Mouse (Mus musculus) forebrain, embryonic 10.5 days (tissue): ENCODE measurements around the gene Ago1. TPM values are rescaled to one million over a fixed set of nuclear protein-coding genes. Genes with fewer than 3 reads are reported as not detected.

ENCODE experiments used
- DNase-seq: peaks from one replicate; pipeline ENCODE4 v3.0.0-alpha.2; 2017; ENCODE audit warnings: low spot score; ENCODE audit errors: extremely low spot score
- H3K27ac ChIP-seq: fragments of 300-500 bp; sonication (generic); 2 replicates; pipeline ENCODE4 v1.5.1; 2016; ENCODE audit warnings: mild to moderate bottlenecking
- H3K27me3 ChIP-seq: fragments of 300-500 bp; sonication (generic); 2 replicates; pipeline ENCODE4 v1.6.1; 2016; ENCODE audit warnings: mild to moderate bottlenecking; ENCODE audit not compliant: poor library complexity, severe bottlenecking
- H3K36me3 ChIP-seq: fragments of 300-500 bp; sonication (generic); replicated peaks from 2 replicates; pipeline ENCODE4 v1.6.1; 2016; ENCODE audit warnings: mild to moderate bottlenecking, moderate library complexity
- H3K4me1 ChIP-seq: fragments of 300-500 bp; sonication (generic); 2 replicates; pipeline ENCODE4 v1.6.1; 2016
- H3K4me3 ChIP-seq: fragments of 300-500 bp; sonication (generic); 2 replicates; pipeline ENCODE4 v1.5.1; 2016; ENCODE audit warnings: mild to moderate bottlenecking, moderate library complexity
- H3K9me3 ChIP-seq: fragments of 300-500 bp; sonication (generic); 2 replicates; pipeline ENCODE4 v1.6.1; 2016; ENCODE audit warnings: mild to moderate bottlenecking, moderate library complexity
- WGBS: fragments of 180-500 bp; shearing (Covaris S2); methylation state at CpG from one replicate; pipeline ENCODE4 v1.1.7; 2016; 5-methylcytosine and 5-hydroxymethylcytosine counted together
- polyA plus RNA-seq: library from polyadenylated mRNA; unstranded; fragments of >200 nt; fragmentation: Nextera tagmentation; extraction: Ambion mirVana; gene quantifications from 2 replicates; pipeline ENCODE4 v1.2.1, GENCODE M21; 2016

The Ago1 gene
- polyA plus RNA-seq, 1 experiment from 2014 or later: 11.4 TPM

DNA sequence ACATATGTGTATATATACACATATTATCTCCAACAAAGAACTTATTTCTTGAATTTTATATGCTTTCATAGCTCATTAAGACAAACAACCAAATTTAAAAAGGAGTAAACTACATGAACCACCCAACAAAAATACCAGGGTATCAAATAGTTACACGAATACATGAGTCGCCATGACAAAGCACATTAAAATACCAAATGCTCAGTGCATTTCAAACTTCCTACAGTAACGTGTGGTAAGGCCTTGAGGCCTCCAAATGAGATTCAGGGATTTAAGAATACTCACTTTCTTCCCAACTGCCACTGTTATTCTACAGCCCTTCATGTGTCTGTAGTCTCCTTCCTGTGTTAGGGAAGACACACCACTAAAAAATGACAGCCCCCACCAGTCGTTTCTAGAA is 36.6 kb downstream of the Ago1 start:
- no peak for DNase-seq
- Histone ChIP-seq H3K9me3 (no peaks in the 10 kb centered on the region), H3K4me3 (no peak overlapping the region), H3K27ac (no peak overlapping the region), H3K27me3 (no peaks in the 10 kb centered on the region), H3K36me3 (peaks cover 21% of the 10 kb centered on the region), H3K4me1 (peaks cover 20% of the 10 kb centered on the region)
- 92% methylated on average over 4 of the region's 4 CpGs for WGBS

DNA sequence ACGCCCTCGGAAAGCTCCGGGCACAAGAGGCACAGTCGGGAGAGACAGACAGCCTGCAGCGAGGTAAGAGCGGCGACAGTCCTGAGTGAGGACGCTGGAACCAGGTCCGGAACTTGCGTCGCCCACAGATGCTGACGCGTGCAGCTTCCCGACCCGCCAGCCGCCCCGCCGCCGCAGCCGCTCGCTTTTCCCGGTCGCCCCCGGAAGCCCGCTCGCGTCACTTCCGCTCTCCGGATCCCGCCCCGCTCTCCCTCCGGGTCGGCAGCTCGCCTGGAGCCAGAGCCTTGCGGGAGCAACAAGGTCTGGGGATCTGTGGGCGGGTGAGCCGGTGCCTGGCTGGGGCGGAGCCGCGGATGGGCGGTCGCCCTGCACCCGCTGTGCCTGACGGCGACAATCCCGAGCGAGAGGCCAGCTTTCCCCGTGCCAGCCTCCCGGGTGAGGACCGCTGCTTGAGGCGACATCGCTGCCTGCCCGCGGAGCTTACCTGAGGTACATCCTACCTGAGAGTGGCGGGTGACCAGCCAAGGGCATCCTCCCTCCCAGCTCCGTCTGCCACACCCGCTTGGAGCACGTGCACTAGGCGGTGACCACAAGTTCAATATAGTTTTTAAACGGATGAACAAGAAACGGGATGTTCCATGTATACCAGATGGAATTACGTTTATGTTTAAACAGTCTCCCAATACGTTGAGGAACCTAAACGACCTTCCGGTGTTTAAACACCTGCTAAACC is 38.9 kb downstream of the Ago1 start, which contains the start of gene Ago3:
Gene Ago3, minus strand, starts transcription at position 210 of the 733 bp plus-strand sequence.
- Histone ChIP-seq H3K27me3 (no peaks in the 10 kb centered on the region), H3K9me3 (no peaks in the 10 kb centered on the region), H3K27ac (peak within 1 kb of the TSS; percentile 89), H3K4me3 (peak within 1 kb of the TSS; percentile 97), H3K36me3 (peaks cover 7% of the 10 kb centered on the region; the same call in 1 of the 2 replicates), H3K4me1 (peaks cover 20% of the 10 kb centered on the region)
- WGBS: under 1% methylated on average over 63 of the region's 65 CpGs
- peak; percentile 94 for DNase-seq

DNA sequence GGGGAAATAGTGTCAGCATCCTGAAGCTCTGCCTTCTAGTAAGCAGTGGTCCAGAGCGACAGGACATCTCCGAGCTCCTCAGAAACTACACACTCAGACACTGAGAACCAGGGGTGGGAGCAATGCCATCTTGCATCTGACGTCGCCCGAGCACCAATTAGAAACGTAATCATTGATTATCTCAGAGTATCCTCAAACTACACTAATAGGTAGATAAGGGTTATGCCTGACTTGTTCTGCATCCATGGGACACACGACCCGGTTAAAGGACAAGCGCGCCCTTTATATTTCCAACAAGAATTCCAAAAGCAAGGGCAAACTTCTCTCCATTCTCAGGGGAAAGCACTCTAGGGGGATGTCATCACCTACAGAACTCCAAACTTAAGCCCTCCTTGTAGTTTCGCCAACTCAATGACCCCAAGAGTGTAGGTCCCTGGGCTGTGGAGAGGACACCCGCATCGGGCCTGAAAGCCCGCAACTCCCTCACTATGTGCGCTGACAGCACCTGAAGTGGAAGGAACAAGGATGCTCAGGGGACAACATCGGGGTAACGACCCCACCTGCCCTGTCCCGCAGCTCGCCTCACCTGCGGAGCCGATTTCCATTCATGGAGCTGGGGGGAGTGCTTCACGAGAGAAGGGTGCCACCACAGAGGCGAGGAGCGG is 39.6 kb downstream of the Ago1 start:
- 3% methylated on average over 24 of the region's 24 CpGs for WGBS
- Histone ChIP-seq H3K27ac (peak overlapping the region; percentile 89), H3K4me3 (peak overlapping the region; percentile 97), H3K36me3 (peaks cover 5% of the 10 kb centered on the region; the same call in 1 of the 2 replicates), H3K4me1 (peaks cover 20% of the 10 kb centered on the region), H3K9me3 (no peaks in the 10 kb centered on the region), H3K27me3 (no peaks in the 10 kb centered on the region)
- no peak for DNase-seq

DNA sequence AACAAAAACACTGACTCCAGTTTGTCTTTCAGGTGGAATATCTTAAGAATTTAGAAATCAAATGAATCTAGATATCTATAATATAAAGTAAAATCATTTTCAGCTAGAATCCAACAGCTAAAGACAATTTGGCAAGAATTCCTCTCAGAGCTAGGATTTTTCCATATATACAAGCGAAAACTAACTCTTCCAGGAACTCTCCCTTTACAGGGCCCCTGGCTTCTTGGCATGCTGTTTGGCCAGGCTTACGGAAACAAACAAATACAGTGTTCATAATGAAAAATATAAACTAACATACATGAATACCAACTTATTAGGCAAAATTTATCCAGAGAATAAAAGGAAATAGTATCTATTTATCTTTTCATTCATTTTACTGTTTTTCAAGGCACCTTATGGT is 44.5 kb downstream of the Ago1 start:
- peaks cover 5% of the 10 kb centered on the region; the same call in 1 of the 2 replicates for H3K36me3 ChIP-seq
- H3K4me1 ChIP-seq: peaks cover 13% of the 10 kb centered on the region
- H3K9me3 ChIP-seq: no peaks in the 10 kb centered on the region
- H3K27me3 ChIP-seq: no peaks in the 10 kb centered on the region
- no peak overlapping the region for H3K27ac ChIP-seq
- 93% methylated on average over 2 of the region's 2 CpGs for WGBS
- H3K4me3 ChIP-seq: no peak overlapping the region
- DNase-seq: no peak

DNA sequence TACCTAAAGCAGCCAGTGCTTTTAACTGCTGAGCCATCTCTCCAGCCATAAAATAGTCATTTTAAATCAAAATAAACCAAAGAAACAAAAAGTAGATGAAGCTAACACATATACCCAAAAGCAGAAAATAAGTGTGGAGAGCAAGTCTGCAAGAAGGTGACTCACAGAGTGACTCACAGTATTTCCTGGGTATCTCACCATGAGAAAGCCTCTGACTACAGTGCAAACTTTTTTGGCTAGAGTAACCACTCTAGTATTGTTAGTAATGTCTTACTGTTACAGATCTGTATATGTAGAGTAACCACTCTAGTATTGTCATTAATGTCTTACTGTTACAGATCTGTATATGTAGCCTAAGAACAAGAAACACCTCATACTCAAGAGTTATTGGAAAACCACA is 52.7 kb downstream of the Ago1 start:
- DNase-seq: no peak
- H3K27me3 ChIP-seq: no peaks in the 10 kb centered on the region
- H3K36me3 ChIP-seq: peaks cover 2% of the 10 kb centered on the region; the same call in 1 of the 2 replicates
- no peak overlapping the region for H3K27ac ChIP-seq
- no peaks in the 10 kb centered on the region for H3K9me3 ChIP-seq
- H3K4me3 ChIP-seq: no peak overlapping the region
- H3K4me1 ChIP-seq: no peaks in the 10 kb centered on the region

DNA sequence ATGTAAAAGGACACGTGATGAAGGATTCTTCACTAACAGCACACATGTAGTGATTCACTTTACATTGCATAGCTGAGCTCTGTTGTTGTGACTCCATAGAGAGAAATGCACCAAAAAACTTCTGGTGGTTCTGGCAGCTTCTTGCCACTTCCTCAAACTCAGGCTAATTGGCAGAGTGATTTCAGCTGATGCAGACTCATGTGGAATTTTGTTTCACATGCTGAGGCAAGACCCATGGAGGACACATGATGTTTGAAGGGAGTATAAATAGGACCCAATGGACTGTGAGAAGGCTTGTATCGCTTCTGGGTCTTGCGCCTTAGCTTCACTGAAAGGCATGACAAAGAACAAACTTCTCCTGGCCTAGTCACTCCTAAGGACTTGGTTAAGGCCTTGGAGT is 55.9 kb downstream of the Ago1 start:
- no peaks in the 10 kb centered on the region for H3K27me3 ChIP-seq
- no peak overlapping the region for H3K4me3 ChIP-seq
- no peak for DNase-seq
- peaks cover 3% of the 10 kb centered on the region; the same call in 1 of the 2 replicates for H3K36me3 ChIP-seq
- H3K27ac ChIP-seq: no peak overlapping the region
- WGBS: 96% methylated on average over 3 of the region's 3 CpGs
- H3K4me1 ChIP-seq: no peaks in the 10 kb centered on the region
- H3K9me3 ChIP-seq: no peaks in the 10 kb centered on the region

Other genes with a start within 250 kb of the Ago1 start
- 45.6 and 47.1 TPM in 2 replicates for gene Map7d1, start 212.2 kb downstream of the Ago1 start, polyA plus RNA-seq
- 84.8 and 86.8 TPM in 2 replicates for gene Trappc3, start 206.3 kb downstream of the Ago1 start, polyA plus RNA-seq
- gene Col8a2, start 181.8 kb downstream of the Ago1 start, polyA plus RNA-seq: 5.9 and 6.8 TPM in 2 replicates
- gene Adprhl2, start 146.9 kb downstream of the Ago1 start, polyA plus RNA-seq: 91.6 TPM in 2 replicates
- gene Tekt2, start 142.9 kb downstream of the Ago1 start, polyA plus RNA-seq: 2.3 TPM in 2 replicates
- gene Ago3, start 39.0 kb downstream of the Ago1 start, polyA plus RNA-seq: 12.0 and 15.7 TPM in 2 replicates
- gene Ago4, start 64.9 kb upstream of the Ago1 start, polyA plus RNA-seq: 0.97 and 0.99 TPM in 2 replicates
- 64.3 and 65.9 TPM in 2 replicates for gene Clspn, start 88.4 kb upstream of the Ago1 start, polyA plus RNA-seq
- gene 5730409E04Rik, start 141.2 kb upstream of the Ago1 start, polyA plus RNA-seq: 0.94 and 1.3 TPM in 2 replicates
- 588 and 605 TPM in 2 replicates for gene Psmb2, start 209.0 kb upstream of the Ago1 start, polyA plus RNA-seq